Comparison of ENCODE assay signal across 11 mouse cellular contexts in the genomic region with DNA sequence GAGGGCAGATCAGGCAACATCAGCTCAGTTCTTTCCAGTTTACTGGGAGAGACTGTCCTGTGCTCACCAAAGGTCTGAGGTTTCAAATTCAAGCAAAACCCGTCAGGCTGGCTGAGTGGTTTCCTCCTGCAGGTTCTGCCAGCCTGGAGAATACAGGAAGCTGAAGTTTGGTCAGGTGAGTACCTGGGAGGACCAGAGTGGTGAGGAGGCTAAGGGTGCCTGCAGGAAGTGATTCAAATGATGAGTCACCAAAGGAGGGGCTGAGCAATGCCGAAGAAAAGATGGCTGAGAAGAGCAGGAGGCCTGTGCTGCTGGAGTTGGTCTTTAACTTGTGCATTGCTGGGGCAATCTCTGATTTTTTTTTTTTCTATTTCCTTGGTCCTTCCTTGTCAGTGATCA. TPM values are rescaled to one million over a fixed set of nuclear protein-coding genes. Genes with fewer than 3 reads are reported as not detected.
DNase-seq lines count a peak whose midpoint lies in the region; ATAC-seq and TF ChIP-seq lines count a peak whose summit lies in the region.
"Had no signal": no experiment of that assay in that cellular context is flagged by ENCODE, and none has a peak within 500 bp of the region (broad histone marks: within the 10 kb centered on the region; RNA-seq: fewer than 3 reads in every experiment).

No protein-coding gene starts in this region.

- no peak for TF ChIP-seq RAD21 in CH12.LX (IDR thresholded peaks at IDR 0.05; ENCODE audit: low read depth, low read length)

- peak; percentile 74 for TF ChIP-seq POLR2A in CH12.LX (IDR thresholded peaks at IDR 0.05; ENCODE audit: low read depth, low read length)

- H3K4me3 ChIP-seq in lung, embryonic 14.5 days (ENCODE audit: low read depth, low read length): no peak overlapping the region
- H3K4me3 ChIP-seq in CH12.LX (replicated peaks in 1 of 3; ENCODE audit: low read depth in 2 of 3, low read length in 2 of 3, poor library complexity in 1 of 3): peak overlapping the region in 1 of 3 experiments; percentile 33
- H3K4me3 ChIP-seq in intestine, postnatal 0 days (ENCODE audit: low read depth, low read length): no peak overlapping the region
- H3K4me3 ChIP-seq in stomach, postnatal 0 days (ENCODE audit: low read depth, low read length): no peak overlapping the region
- H3K4me3 ChIP-seq in kidney, embryonic 15.5 days (replicated peaks): no peak overlapping the region
- H3K4me3 ChIP-seq: forebrain, embryonic 10.5 days; heart, embryonic 13.5 days had no signal

- no peak overlapping the region for H3K4me2 ChIP-seq in lung, embryonic 14.5 days
- H3K4me2 ChIP-seq in CH12.LX (ENCODE audit: insufficient read depth, low read depth, poor library complexity, severe bottlenecking): peak overlapping the region; percentile 38
- H3K4me2 ChIP-seq in intestine, postnatal 0 days (replicated peaks; ENCODE audit: low read depth): no peak overlapping the region
- no peak overlapping the region for H3K4me2 ChIP-seq in stomach, postnatal 0 days (replicated peaks; ENCODE audit: low read depth)
- no peak overlapping the region for H3K4me2 ChIP-seq in kidney, embryonic 15.5 days
- H3K4me2 ChIP-seq: heart, embryonic 13.5 days had no signal

- no peak overlapping the region for H3K27ac ChIP-seq in lung, embryonic 14.5 days (ENCODE audit: low read depth)
- peak overlapping the region; percentile 68 for H3K27ac ChIP-seq in CH12.LX (ENCODE audit: insufficient read depth, low read depth)
- no peak overlapping the region for H3K27ac ChIP-seq in intestine, postnatal 0 days (ENCODE audit: low read depth, low read length)
- H3K27ac ChIP-seq in stomach, postnatal 0 days (replicated peaks): peak overlapping the region; percentile 78
- no peak overlapping the region for H3K27ac ChIP-seq in kidney, embryonic 15.5 days
- H3K27ac ChIP-seq: forebrain, embryonic 10.5 days; heart, embryonic 13.5 days had no signal

- no peaks in the 10 kb centered on the region for H3K36me3 ChIP-seq in lung, embryonic 14.5 days (ENCODE audit: insufficient read depth)
- H3K36me3 ChIP-seq in CH12.LX (replicated peaks in 1 of 2; ENCODE audit: control insufficient read depth in 1 of 2, insufficient read depth in 1 of 2, low read length in 1 of 2): no peaks in the 10 kb centered on the region
- no peaks in the 10 kb centered on the region for H3K36me3 ChIP-seq in intestine, postnatal 0 days (ENCODE audit: control insufficient read depth, insufficient read depth)
- no peaks in the 10 kb centered on the region for H3K36me3 ChIP-seq in stomach, postnatal 0 days (ENCODE audit: control insufficient read depth, insufficient read depth, low read length)
- H3K36me3 ChIP-seq in kidney, embryonic 15.5 days: no peaks in the 10 kb centered on the region
- H3K36me3 ChIP-seq: forebrain, embryonic 10.5 days; heart, embryonic 13.5 days had no signal

- H3K9me3 ChIP-seq in lung, embryonic 14.5 days (ENCODE audit: low read depth, low read length): no peaks in the 10 kb centered on the region; the same call in 1 of the 2 replicates
- peaks cover 12% of the 10 kb centered on the region for H3K9me3 ChIP-seq in CH12.LX (replicated peaks; ENCODE audit: low read length)
- no peaks in the 10 kb centered on the region for H3K9me3 ChIP-seq in intestine, postnatal 0 days (ENCODE audit: control insufficient read depth)
- no peaks in the 10 kb centered on the region for H3K9me3 ChIP-seq in stomach, postnatal 0 days (ENCODE audit: control insufficient read depth, low read length)
- 0 out of 2 replicates have a peak, but pooled peaks cover 7% of the 10 kb centered on the region for H3K9me3 ChIP-seq in kidney, embryonic 15.5 days (replicated peaks)

- H3K4me1 ChIP-seq in lung, embryonic 14.5 days (ENCODE audit: insufficient read depth): no peaks in the 10 kb centered on the region
- H3K4me1 ChIP-seq in CH12.LX (ENCODE audit: control insufficient read depth in 1 of 2, insufficient read depth in 2 of 2): peaks cover 15 to 44% of the 10 kb centered on the region in 2 experiments
- H3K4me1 ChIP-seq in intestine, postnatal 0 days (replicated peaks; ENCODE audit: control insufficient read depth, insufficient read depth, low read length): no peaks in the 10 kb centered on the region
- no peaks in the 10 kb centered on the region for H3K4me1 ChIP-seq in stomach, postnatal 0 days (replicated peaks; ENCODE audit: control insufficient read depth, insufficient read depth)
- H3K4me1 ChIP-seq in kidney, embryonic 15.5 days: peaks cover 12% of the 10 kb centered on the region

- TF ChIP-seq EP300 in CH12.LX (IDR thresholded peaks at IDR 0.05; ENCODE audit: low read length): peak; percentile 60
- TF ChIP-seq EP300 in stomach, postnatal 0 days (optimal IDR thresholded peaks at IDR 0.05): peak; percentile 70

- in situ Hi-C loops in CH12.LX (cut with MboI; ENCODE audit: low pct_ligation_motif_present, low pct_unique_long_range_greater_than_20kb, low sequenced_read_pairs): loop anchor here (5.0 to 25.0 kb wide), 3 partner anchors 50 to 205 kb away; partner anchors contain the start of genes C5ar1 and Inafm1

- H3K9ac ChIP-seq in lung, embryonic 14.5 days: no peak overlapping the region
- H3K9ac ChIP-seq in CH12.LX (ENCODE audit: insufficient read depth, low read depth): peak overlapping the region; percentile 36; the same call in 1 of the 2 replicates
- H3K9ac ChIP-seq in intestine, postnatal 0 days (ENCODE audit: low read depth, low read length): no peak overlapping the region
- no peak overlapping the region for H3K9ac ChIP-seq in stomach, postnatal 0 days (ENCODE audit: low read length)
- no peak overlapping the region for H3K9ac ChIP-seq in kidney, embryonic 15.5 days
- H3K9ac ChIP-seq: heart, embryonic 13.5 days had no signal

- WGBS in lung, embryonic 14.5 days: 43% methylated on average over 2 of the region's 2 CpGs
- 21% methylated on average over 2 of the region's 2 CpGs for WGBS in intestine, postnatal 0 days
- 17% methylated on average over 2 of the region's 2 CpGs for WGBS in stomach, postnatal 0 days
- WGBS in kidney, embryonic 15.5 days: 50% methylated on average over 2 of the region's 2 CpGs

- TF ChIP-seq CTCF in lung, embryonic 14.5 days (IDR thresholded peaks at IDR 0.05; ENCODE audit: low read depth): no peak
- TF ChIP-seq CTCF in CH12.LX (conservative IDR thresholded peaks at IDR 0.05 in 1 of 2, IDR thresholded peaks at IDR 0.05 in 1 of 2; ENCODE audit: low read depth in 2 of 2, low read length in 2 of 2): no peak
- TF ChIP-seq CTCF in intestine, postnatal 0 days (IDR thresholded peaks at IDR 0.05; ENCODE audit: low read depth): no peak
- TF ChIP-seq CTCF in stomach, postnatal 0 days (IDR thresholded peaks at IDR 0.05; ENCODE audit: low read depth): no peak

- H3K79me2 ChIP-seq in CH12.LX (replicated peaks; ENCODE audit: control insufficient read depth, extremely low read depth, insufficient read depth, poor library complexity, severe bottlenecking): no peaks in the 10 kb centered on the region

- dilution Hi-C loops in CH12.LX (cut with MboI; ENCODE audit: extremely low pct_ligation_motif_present, extremely low pct_unique_long_range_greater_than_20kb, low sequenced_read_pairs): no loop called here

- ATAC-seq in lung, embryonic 14.5 days (ENCODE audit: insufficient read depth): no peak
- ATAC-seq in intestine, postnatal 0 days: peak; percentile 56
- ATAC-seq in stomach, postnatal 0 days (ENCODE audit: low FRiP score, low TSS enrichment): peak; percentile 82
- ATAC-seq in kidney, embryonic 15.5 days (replicated peaks; ENCODE audit: low FRiP score): no peak

- H3K27me3 ChIP-seq in lung, embryonic 14.5 days (ENCODE audit: insufficient read depth, low read length): peaks cover 9% of the 10 kb centered on the region
- H3K27me3 ChIP-seq in CH12.LX (replicated peaks): no peaks in the 10 kb centered on the region
- H3K27me3 ChIP-seq in intestine, postnatal 0 days (replicated peaks; ENCODE audit: control insufficient read depth, insufficient read depth, low read length): peaks cover 13% of the 10 kb centered on the region; the same call in 1 of the 2 replicates
- no peaks in the 10 kb centered on the region for H3K27me3 ChIP-seq in stomach, postnatal 0 days (ENCODE audit: control insufficient read depth, insufficient read depth, low read length)
- peaks cover 23% of the 10 kb centered on the region for H3K27me3 ChIP-seq in kidney, embryonic 15.5 days

- DNase-seq in lung, embryonic 14.5 days: peak; percentile 37
- no peak for DNase-seq in lung, postnatal 14 days
- DNase-seq in CH12.LX (ENCODE audit: extremely low read depth): peak; percentile 82
- DNase-seq in stomach, postnatal 0 days (ENCODE audit: low spot score): peak; percentile 66
- DNase-seq in ovary, postnatal 10 days (ENCODE audit: low spot score): no peak
- DNase-seq in kidney, adult 11 months: no peak

TF ChIP-seq in CH12.LX, 34 proteins besides CTCF, POLR2A, EP300 and RAD21 (continues in another document):
- TF ChIP-seq SMC3 (IDR thresholded peaks at IDR 0.05; ENCODE audit: low read depth, low read length): no peak

RNA-seq across cellular contexts. Expression of gene Zfp541, which starts 4.5 kb away (rescaled TPM):
- polyA plus RNA-seq in lung, embryonic 14.5 days (2014; fragmentation: Nextera tagmentation; extraction: Ambion mirVana): 0.16 TPM in 1 of 2 replicates, not detected in the other
- total RNA-seq in CH12.LX (2012; rRNA removed) (0.08 TPM in 1 of 2 replicates, not detected in the other), CH12.LX (2014; rRNA removed) (0.12 TPM in 1 of 2 replicates, not detected in the other)
- 0.05 TPM in 1 of 2 replicates, not detected in the other for polyA plus RNA-seq in CH12.LX (2012; ENCODE audit: insufficient read length, low read depth)
- 0.14 TPM in 1 of 2 replicates, not detected in the other for polyA plus RNA-seq in intestine, postnatal 0 days (2015; fragmentation: Nextera tagmentation; extraction: Ambion mirVana)
- polyA plus RNA-seq in stomach, postnatal 0 days (2015; fragmentation: Nextera tagmentation; extraction: Ambion mirVana): 0.05 TPM in 2 replicates
- 0.13 TPM in 1 of 2 replicates, not detected in the other for polyA plus RNA-seq in kidney, embryonic 15.5 days (2015; fragmentation: Nextera tagmentation; extraction: Ambion mirVana)
- total RNA-seq: common myeloid progenitor, adult 5-6 weeks had no signal
- polyA plus RNA-seq: forebrain, embryonic 10.5 days had no signal

RNA-seq across cellular contexts. Expression of gene Bicra, which starts 9.4 kb away (rescaled TPM):
- 8.7 and 9.6 TPM in 2 replicates for polyA plus RNA-seq in lung, embryonic 14.5 days (2014; fragmentation: Nextera tagmentation; extraction: Ambion mirVana)
- total RNA-seq in CH12.LX (2012; rRNA removed) (1.9 and 2.2 TPM in 2 replicates), CH12.LX (2014; rRNA removed) (0.31 and 0.32 TPM in 2 replicates)
- polyA plus RNA-seq in CH12.LX (2012; ENCODE audit: insufficient read length, low read depth): 9.8 and 10.2 TPM in 2 replicates
- 1.6 and 1.7 TPM in 2 replicates for polyA plus RNA-seq in intestine, postnatal 0 days (2015; fragmentation: Nextera tagmentation; extraction: Ambion mirVana)
- polyA plus RNA-seq in stomach, postnatal 0 days (2015; fragmentation: Nextera tagmentation; extraction: Ambion mirVana): 1.8 and 2.3 TPM in 2 replicates
- 7.5 and 8.1 TPM in 2 replicates for polyA plus RNA-seq in kidney, embryonic 15.5 days (2015; fragmentation: Nextera tagmentation; extraction: Ambion mirVana)

RNA-seq across cellular contexts. Expression of gene Napa, which starts 41.1 kb away (rescaled TPM):
- 168 and 176 TPM in 2 replicates for polyA plus RNA-seq in lung, embryonic 14.5 days (2014; fragmentation: Nextera tagmentation; extraction: Ambion mirVana)
- total RNA-seq in CH12.LX (2012; rRNA removed): 80.0 and 84.8 TPM in 2 replicates
- 97.5 and 106 TPM in 2 replicates for total RNA-seq in CH12.LX (2014; rRNA removed)
- polyA plus RNA-seq in CH12.LX (2012; ENCODE audit: insufficient read length, low read depth): 111 and 112 TPM in 2 replicates
- 201 and 204 TPM in 2 replicates for polyA plus RNA-seq in intestine, postnatal 0 days (2015; fragmentation: Nextera tagmentation; extraction: Ambion mirVana)
- 136 and 152 TPM in 2 replicates for polyA plus RNA-seq in stomach, postnatal 0 days (2015; fragmentation: Nextera tagmentation; extraction: Ambion mirVana)
- polyA plus RNA-seq in kidney, embryonic 15.5 days (2015; fragmentation: Nextera tagmentation; extraction: Ambion mirVana): 178 and 203 TPM in 2 replicates

Comparison
In these comparisons a context has a peak if more than half of its experiments do, and no peak if none do; other contexts are left out.
1. DNase-seq: peak in lung, embryonic 14.5 days (single experiment), CH12.LX (single experiment) and stomach, postnatal 0 days (single experiment); none in lung, postnatal 14 days (single experiment), ovary, postnatal 10 days (single experiment) and kidney, adult 11 months (single experiment).
2. ATAC-seq: peak in intestine, postnatal 0 days (single experiment) and stomach, postnatal 0 days (single experiment); none in lung, embryonic 14.5 days (single experiment) and kidney, embryonic 15.5 days (single experiment).
3. H3K27ac ChIP-seq: peak in CH12.LX (single experiment) and stomach, postnatal 0 days (single experiment); none in lung, embryonic 14.5 days (single experiment), intestine, postnatal 0 days (single experiment) and kidney, embryonic 15.5 days (single experiment).